Mouse (Mus musculus) myocyte (in vitro differentiated cells): ENCODE measurements around the gene Kcne3.

ENCODE experiments used
- CEBPB ChIP-seq: IDR thresholded peaks from 2 replicates; pipeline ENCODE4 v1.6.1; 2011; ENCODE audit warnings: mild to moderate bottlenecking, moderate library complexity; ENCODE audit not compliant: poor library complexity, insufficient read depth, severe bottlenecking
- E2F4 ChIP-seq: IDR thresholded peaks from one replicate; pipeline ENCODE4 v1.6.1; 2011; ENCODE audit warnings: mild to moderate bottlenecking, control low read depth, moderate library complexity; ENCODE audit not compliant: insufficient read depth
- MAX ChIP-seq: IDR thresholded peaks from one replicate; pipeline ENCODE4 v1.6.1; 2011; ENCODE audit warnings: low read depth, mild to moderate bottlenecking, control low read depth
- MYOG ChIP-seq, 3 experiments: IDR thresholded peaks; one replicate each; pipeline ENCODE4 v1.6.1; 2011; ENCODE audit warnings: control low read depth in 2 of 3, low read depth in 2 of 3, mild to moderate bottlenecking in 2 of 3; ENCODE audit not compliant: insufficient read length in 2 of 3, control insufficient read depth in 1 of 3, insufficient read depth in 1 of 3
- POLR2A ChIP-seq: IDR thresholded peaks from one replicate; pipeline ENCODE4 v1.6.1; 2011; ENCODE audit warnings: low read depth, mild to moderate bottlenecking, control low read depth, moderate library complexity; ENCODE audit not compliant: insufficient read length
- POLR2AphosphoS2 ChIP-seq: IDR thresholded peaks from one replicate; pipeline ENCODE4 v1.6.1; 2011; ENCODE audit warnings: low read depth, control low read depth; ENCODE audit not compliant: insufficient read length
- REST ChIP-seq: IDR thresholded peaks from one replicate; pipeline ENCODE4 v1.6.1; 2011; ENCODE audit warnings: mild to moderate bottlenecking, control low read depth, moderate library complexity; ENCODE audit not compliant: insufficient read depth, insufficient read length
- USF1 ChIP-seq: IDR thresholded peaks from one replicate; pipeline ENCODE4 v1.6.1; 2011; ENCODE audit warnings: low read depth, mild to moderate bottlenecking, control low read depth, moderate library complexity

- no peak for TF ChIP-seq CEBPB
- no peak for TF ChIP-seq POLR2A
- TF ChIP-seq POLR2AphosphoS2, result no peak
- no peak for TF ChIP-seq E2F4
- TF ChIP-seq MAX, result no peak
- TF ChIP-seq USF1, result no peak
- no peak for TF ChIP-seq MYOG (IDR thresholded peaks at IDR 0.05; ENCODE audit: control insufficient read depth in 1 of 3, insufficient read depth in 1 of 3, insufficient read length in 2 of 3, low read depth in 2 of 3)
- TF ChIP-seq REST, result no peak
Measured at GRCm38 (mm10) chr7:100178016-100178890, 2.0 kb downstream of the Kcne3 start.
